Mouse (Mus musculus) kidney, postnatal 36 days (tissue): ENCODE measurements around the gene Rbm6.
A peak's percentile ranks its signal among the peaks of the same experiment; 100 is the strongest.

Experiments
- DNase-seq, 2 experiments: peaks; one replicate each; pipeline ENCODE4 v3.0.0; 2021 to 2022; ENCODE audit warnings: mixed read lengths in 2 of 2

Rbm6 gene

DNA sequence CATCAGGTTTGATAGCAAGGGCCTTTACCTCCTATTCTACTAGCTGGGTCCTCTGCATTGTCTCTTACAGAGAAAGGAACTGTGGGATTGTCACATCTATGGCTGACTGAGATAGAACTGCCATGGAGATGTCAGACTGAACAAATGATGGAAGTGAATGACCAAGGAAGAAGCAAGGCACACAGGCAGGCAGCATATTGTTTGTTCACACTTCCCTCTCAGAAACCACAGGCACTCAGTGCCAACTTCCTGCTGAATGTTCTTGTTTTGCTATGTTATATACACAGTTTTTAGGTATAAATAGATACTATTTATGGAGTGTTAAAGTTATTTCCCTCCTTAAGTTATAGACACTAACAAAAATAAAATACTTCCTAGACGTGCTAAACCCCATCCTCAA, 125.7 kb downstream of the Rbm6 start:
- no peak for DNase-seq

- no peak for DNase-seq
Measured at GRCm38 (mm10) chr9:107746679-107747078, 126.4 kb downstream of the Rbm6 start.

- DNase-seq: no peak
Measured at GRCm38 (mm10) chr9:107744061-107744460, 129.0 kb downstream of the Rbm6 start.

- peak; percentile 48 to 65 for DNase-seq
Measured at GRCm38 (mm10) chr9:107738841-107739202, 134.2 kb downstream of the Rbm6 start.

DNA sequence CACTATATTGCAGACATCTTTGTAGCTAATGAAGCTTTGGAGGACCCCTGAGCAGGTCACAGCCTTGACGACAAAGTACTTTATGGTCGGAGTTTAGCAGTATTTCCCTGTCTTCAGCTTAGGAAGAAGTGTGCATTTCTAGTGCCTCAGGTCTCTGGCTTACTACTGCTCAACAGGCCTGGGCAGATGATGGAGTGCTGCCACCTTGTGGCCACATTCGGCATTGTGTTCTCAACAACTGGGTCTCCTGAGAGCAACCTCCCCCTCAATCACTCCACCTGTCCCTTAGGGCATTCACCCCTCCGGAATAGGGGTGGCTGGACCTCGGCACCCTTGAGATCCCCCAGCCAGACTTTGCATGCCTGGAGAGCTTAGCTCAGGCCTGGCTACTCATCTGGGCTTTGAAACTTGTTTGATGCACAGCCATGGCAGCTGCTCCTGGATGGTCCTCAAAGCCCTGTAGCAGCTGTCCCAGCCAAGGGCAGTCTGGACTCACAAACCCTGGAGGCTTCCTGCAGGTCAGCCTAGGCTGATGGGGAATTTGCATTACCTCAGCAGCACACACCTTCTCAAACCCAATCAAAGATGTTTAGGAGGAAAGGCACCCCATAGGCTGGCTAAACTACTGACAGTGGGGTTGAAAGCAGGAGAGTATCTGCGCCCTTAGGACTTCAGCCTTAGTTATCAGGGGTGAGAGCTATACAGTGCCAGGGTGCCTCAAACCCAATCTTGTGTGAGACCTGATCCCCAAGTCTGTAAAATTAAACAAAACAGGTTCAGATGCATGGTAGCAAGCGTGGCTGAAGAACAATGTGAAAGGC, 134.8 kb downstream of the Rbm6 start:
- DNase-seq: peak; percentile 88 to 94

DNA sequence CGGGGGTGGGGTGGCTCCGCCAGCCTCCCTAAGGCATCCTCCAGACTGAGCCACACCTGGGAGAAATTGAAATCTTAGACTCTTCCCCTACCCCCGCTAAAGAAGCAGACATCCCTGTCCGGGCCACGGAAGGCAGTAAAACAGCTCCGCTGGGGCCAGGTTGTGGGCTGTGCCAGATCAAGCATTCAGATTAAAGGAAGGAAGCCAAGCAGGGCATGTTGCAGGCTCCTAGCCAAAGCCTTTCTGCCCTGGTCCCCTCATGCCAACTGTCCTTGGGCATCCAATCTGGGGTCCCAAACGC, 136.9 kb downstream of the Rbm6 start:
- peak; percentile 22 to 40 for DNase-seq

- DNase-seq: no peak
Measured at GRCm38 (mm10) chr9:107735356-107736184, 137.5 kb downstream of the Rbm6 start.

- DNase-seq: no peak
Measured at GRCm38 (mm10) chr9:107734567-107734971, 138.5 kb downstream of the Rbm6 start.

GRCm38 (mm10) chr9:107729709-107730108, 143.3 kb downstream of the Rbm6 start:
- no peak for DNase-seq

DNA sequence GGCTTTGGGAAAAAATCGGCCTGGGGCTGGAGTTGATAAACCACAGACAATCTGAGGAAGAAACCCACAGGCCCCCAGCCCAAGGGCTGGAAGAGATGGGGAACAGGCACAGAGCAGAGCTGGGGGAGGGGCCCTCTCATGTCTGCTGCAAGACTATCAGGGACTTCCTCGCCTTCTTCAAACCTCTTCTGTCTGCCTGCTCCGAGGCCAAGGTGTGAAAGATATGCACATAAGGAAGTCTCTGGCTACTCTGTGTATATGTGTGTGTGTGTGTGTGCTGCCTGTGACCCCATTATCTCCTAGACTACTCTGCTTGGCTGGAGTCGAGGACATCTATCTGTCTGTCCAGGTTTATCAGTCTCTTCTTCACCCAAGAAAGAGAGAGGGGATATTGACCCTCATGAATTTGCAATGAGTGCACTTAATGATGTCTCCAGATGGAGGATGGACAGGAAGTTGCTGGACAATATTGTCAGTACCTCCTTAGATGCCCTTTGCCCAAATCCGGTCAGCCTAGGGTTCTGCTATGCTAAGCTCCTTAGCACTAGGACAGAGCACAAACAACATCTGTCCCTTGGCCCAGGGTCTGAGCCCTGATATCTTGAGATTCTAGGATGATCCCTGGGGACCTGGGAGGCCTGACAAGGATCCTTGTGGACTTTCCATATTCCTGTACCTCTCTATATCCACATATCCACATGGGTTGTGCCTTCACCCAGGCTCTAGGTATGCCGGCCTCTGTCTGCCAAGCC, 143.9 kb downstream of the Rbm6 start:
- DNase-seq: no peak

GRCm38 (mm10) chr9:107727041-107727440, 146.0 kb downstream of the Rbm6 start:
- peak; percentile 38 to 44 for DNase-seq

- peak in 1 of 2 experiments; percentile 47 for DNase-seq
Measured at GRCm38 (mm10) chr9:107724796-107725195, 148.2 kb downstream of the Rbm6 start.

DNA sequence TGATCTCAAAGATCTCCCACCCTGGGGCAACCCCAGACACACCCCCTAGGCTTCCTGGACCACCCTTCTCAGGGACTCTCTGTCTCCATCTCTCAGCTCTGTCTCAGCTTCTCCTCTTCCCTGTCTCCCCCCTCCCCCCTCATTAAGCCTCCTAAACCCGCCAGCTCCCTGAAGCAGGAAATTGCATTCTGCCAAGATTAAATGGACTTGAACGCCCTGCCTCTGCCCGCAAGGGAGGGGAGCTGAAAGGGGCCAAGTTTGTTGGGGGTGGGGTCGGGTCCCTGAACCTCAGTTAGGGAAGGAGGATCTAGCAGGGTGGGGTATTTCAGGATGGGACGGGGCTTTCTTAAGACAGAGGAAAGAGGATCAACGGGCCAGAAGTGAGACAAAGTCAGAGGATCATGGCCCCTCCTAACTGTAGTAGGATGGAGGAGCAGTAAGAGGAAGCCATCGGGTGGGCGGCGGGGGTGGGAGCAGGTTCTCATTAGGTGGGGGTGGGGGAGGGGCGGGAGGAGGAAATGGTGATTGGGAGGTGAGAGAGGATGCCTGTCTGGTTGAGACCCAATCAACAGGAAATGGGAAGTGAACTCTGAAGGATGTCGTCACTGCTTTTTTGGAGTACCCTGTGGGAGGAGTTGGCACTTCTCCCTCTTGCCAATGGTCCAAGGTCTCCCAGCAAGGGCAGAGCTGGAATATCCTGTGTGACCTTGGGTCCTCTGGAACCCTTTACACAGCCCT, 149.1 kb downstream of the Rbm6 start:
- peak; percentile 75 to 88 for DNase-seq
